Mouse (Mus musculus): Measurements from ENCODE around the gene Tenm4.
"Not testable (repeated sequence)": the region's sequence is repeated elsewhere in the genome, so short reads cannot be mapped to it uniquely, and the experiment has no call there.

The Tenm4 gene

GRCm38 (mm10) chr7:96575202-96575650 lies 404.2 kb downstream of the Tenm4 start:
- DNase-seq (ENCODE audit: low spot score) = peak; percentile 51

GRCm38 (mm10) chr7:96582752-96583151 lies 411.7 kb downstream of the Tenm4 start:
- no peak for DNase-seq (ENCODE audit: low spot score)

GRCm38 (mm10) chr7:96587403-96587802 lies 416.4 kb downstream of the Tenm4 start:
- no peak for DNase-seq (ENCODE audit: low spot score)

- DNase-seq (ENCODE audit: low spot score) = no peak
Measured at GRCm38 (mm10) chr7:96588567-96588966, 417.5 kb downstream of the Tenm4 start.

GRCm38 (mm10) chr7:96595535-96596295 lies 424.7 kb downstream of the Tenm4 start:
- DNase-seq (ENCODE audit: low spot score) = no peak

GRCm38 (mm10) chr7:96596402-96597195 lies 425.6 kb downstream of the Tenm4 start:
- no peak for DNase-seq (ENCODE audit: low spot score)

- DNase-seq (ENCODE audit: low spot score) = no peak
Measured at GRCm38 (mm10) chr7:96597871-96598270, 426.8 kb downstream of the Tenm4 start.

- DNase-seq (ENCODE audit: low spot score) = no peak
Measured at GRCm38 (mm10) chr7:96599081-96599480, 428.0 kb downstream of the Tenm4 start.

GRCm38 (mm10) chr7:96600381-96600941 lies 429.4 kb downstream of the Tenm4 start:
- no peak for DNase-seq (ENCODE audit: low spot score)

- DNase-seq (ENCODE audit: low spot score) = no peak
Measured at GRCm38 (mm10) chr7:96604091-96604745, 433.2 kb downstream of the Tenm4 start.

- no peak for DNase-seq (ENCODE audit: low spot score)
Measured at GRCm38 (mm10) chr7:96605316-96605715, 434.3 kb downstream of the Tenm4 start.

GRCm38 (mm10) chr7:96609854-96610586 lies 439.0 kb downstream of the Tenm4 start:
- no peak for DNase-seq (ENCODE audit: low spot score)

- DNase-seq (ENCODE audit: low spot score) = no peak
Measured at GRCm38 (mm10) chr7:96617371-96617770, 446.3 kb downstream of the Tenm4 start.

- no peak for DNase-seq (ENCODE audit: low spot score)
Measured at GRCm38 (mm10) chr7:96619930-96620472, 449.0 kb downstream of the Tenm4 start.

GRCm38 (mm10) chr7:96626338-96626737 lies 455.3 kb downstream of the Tenm4 start:
- DNase-seq (ENCODE audit: low spot score) = no peak

- DNase-seq (ENCODE audit: low spot score) = not testable (repeated sequence)
Measured at GRCm38 (mm10) chr7:96630551-96630950, 459.5 kb downstream of the Tenm4 start.

GRCm38 (mm10) chr7:96633008-96633407 lies 462.0 kb downstream of the Tenm4 start:
- no peak for DNase-seq (ENCODE audit: low spot score)

- DNase-seq (ENCODE audit: low spot score) = no peak
Measured at GRCm38 (mm10) chr7:96635830-96636440, 464.9 kb downstream of the Tenm4 start.

- no peak for DNase-seq (ENCODE audit: low spot score)
Measured at GRCm38 (mm10) chr7:96643461-96644204, 472.6 kb downstream of the Tenm4 start.

- DNase-seq (ENCODE audit: low spot score) = no peak
Measured at GRCm38 (mm10) chr7:96644205-96644531, 473.1 kb downstream of the Tenm4 start.
